Mouse (Mus musculus) MEL (cell line): Measurements from ENCODE around the gene Amz2.

ENCODE experiments used
- CTCF ChIP-seq, 3 experiments: IDR thresholded peaks in 2 of 3; conservative IDR thresholded peaks in 1 of 3; 2 replicates each; pipeline ENCODE4 v1.5.1; 2011 to 2012; ENCODE audit warnings: low read length in 3 of 3, low read depth in 2 of 3, mild to moderate bottlenecking in 2 of 3, improper control_type of control experiment in 1 of 3, inconsistent platforms in 1 of 3, mixed read lengths in 1 of 3, moderate library complexity in 1 of 3; ENCODE audit not compliant: control insufficient read depth in 1 of 3, insufficient read depth in 1 of 3, poor library complexity in 1 of 3, severe bottlenecking in 1 of 3
- E2F4 ChIP-seq: IDR thresholded peaks from 2 replicates; pipeline ENCODE4 v1.6.1; 2011; ENCODE audit warnings: low read depth, low read length, improper control_type of control experiment, borderline replicate concordance
- EP300 ChIP-seq, 2 experiments: IDR thresholded peaks; 2 replicates each; pipeline ENCODE4 v1.6.1; 2011; ENCODE audit warnings: improper control_type of control experiment in 2 of 2, low read length in 2 of 2, low read depth in 1 of 2, mild to moderate bottlenecking in 1 of 2
- MAZ ChIP-seq: IDR thresholded peaks from 2 replicates; pipeline ENCODE4 v1.6.1; 2012; ENCODE audit warnings: low read depth, mild to moderate bottlenecking, inconsistent platforms, low read length, improper control_type of control experiment
- POLR2A ChIP-seq, 2 experiments: IDR thresholded peaks; 2 replicates each; pipeline ENCODE4 v1.6.1; 2011 to 2012; ENCODE audit warnings: low read length in 2 of 2, mild to moderate bottlenecking in 2 of 2, control low read depth in 1 of 2, improper control_type of control experiment in 1 of 2, low read depth in 1 of 2, moderate library complexity in 1 of 2; ENCODE audit not compliant: control insufficient read depth in 1 of 2, insufficient read depth in 1 of 2, poor library complexity in 1 of 2
- POLR2AphosphoS5 ChIP-seq: IDR thresholded peaks from 2 replicates; pipeline ENCODE4 v1.6.1; 2012; ENCODE audit warnings: low read depth, borderline replicate concordance, mild to moderate bottlenecking, inconsistent platforms, low read length, moderate library complexity, mixed read lengths
- TAL1 ChIP-seq: IDR thresholded peaks from 2 replicates; pipeline ENCODE4 v1.6.1; 2012; ENCODE audit warnings: mild to moderate bottlenecking, inconsistent platforms, low read length, moderate library complexity, mixed read lengths
- UBTF ChIP-seq: IDR thresholded peaks from 2 replicates; pipeline ENCODE4 v1.6.1; 2012; ENCODE audit warnings: low read depth, mild to moderate bottlenecking, inconsistent platforms, low read length, improper control_type of control experiment, moderate library complexity, borderline replicate concordance; ENCODE audit not compliant: insufficient read depth
- ZC3H11A ChIP-seq: IDR thresholded peaks from 2 replicates; pipeline ENCODE4 v1.6.1; 2012; ENCODE audit warnings: low read depth, mild to moderate bottlenecking, inconsistent platforms, low read length, improper control_type of control experiment
- ZMIZ1 ChIP-seq: IDR thresholded peaks from 2 replicates; pipeline ENCODE4 v1.6.1; 2012; ENCODE audit warnings: low read depth, mild to moderate bottlenecking, inconsistent platforms, low read length, improper control_type of control experiment, moderate library complexity

- TF ChIP-seq MAZ (no peak), CTCF (IDR thresholded peaks at IDR 0.05 in 2 of 3, conservative IDR thresholded peaks at IDR 0.05 in 1 of 3; ENCODE audit: control insufficient read depth in 1 of 3, insufficient read depth in 1 of 3, low read depth in 2 of 3, low read length in 3 of 3, poor library complexity in 1 of 3, severe bottlenecking in 1 of 3) (no peak), E2F4 (no peak), EP300 (IDR thresholded peaks at IDR 0.05; ENCODE audit: low read depth in 1 of 2, low read length in 2 of 2) (no peak), ZMIZ1 (no peak), ZC3H11A (no peak), POLR2AphosphoS5 (no peak), TAL1 (no peak), POLR2A (IDR thresholded peaks at IDR 0.05; ENCODE audit: control insufficient read depth in 1 of 2, insufficient read depth in 1 of 2, low read depth in 1 of 2, low read length in 2 of 2, poor library complexity in 1 of 2) (no peak), UBTF (no peak)
Observed at GRCm38 (mm10) chr11:109426272-109426586, 483 bp downstream of the Amz2 start.
